Mouse (Mus musculus) neural tube, embryonic 11.5 days (tissue): Measurements from ENCODE around the gene Thada. TPM values are rescaled to one million over a fixed set of nuclear protein-coding genes. Genes with fewer than 3 reads are reported as not detected.
"Not testable (repeated sequence)": the region's sequence is repeated elsewhere in the genome, so short reads cannot be mapped to it uniquely, and the experiment has no call there.

ENCODE experiments used
- ATAC-seq: fragments of 200-750 bp; cut with Nextera tagmentation; 2 replicates; pipeline ENCODE4 v1.8.0; 2017; ENCODE audit warnings: moderate number of reproducible peaks, mild to moderate bottlenecking, moderate TSS enrichment, moderate library complexity; ENCODE audit not compliant: insufficient read depth, low FRiP score, low TSS enrichment
- DNase-seq: peaks from one replicate; pipeline ENCODE4 v3.0.0-alpha.2; 2015; ENCODE audit warnings: low spot score
- H3K27ac ChIP-seq: fragments of 300-500 bp; sonication (generic); 2 replicates; pipeline ENCODE4 v1.5.1; 2014; ENCODE audit warnings: low read depth, mild to moderate bottlenecking, low read length
- H3K27me3 ChIP-seq: fragments of 300-500 bp; sonication (generic); 2 replicates; pipeline ENCODE4 v1.6.1; 2014; ENCODE audit warnings: mild to moderate bottlenecking, low read length, mixed read lengths; ENCODE audit not compliant: control insufficient read depth, insufficient read depth
- H3K36me3 ChIP-seq: fragments of 300-500 bp; sonication (generic); 2 replicates; pipeline ENCODE4 v1.6.1; 2014; ENCODE audit warnings: mild to moderate bottlenecking, low read length, moderate library complexity, mixed read lengths; ENCODE audit not compliant: control insufficient read depth, insufficient read depth
- H3K4me1 ChIP-seq: fragments of 300-500 bp; sonication (generic); 2 replicates; pipeline ENCODE4 v1.6.1; 2014; ENCODE audit warnings: low read length, mixed read lengths; ENCODE audit not compliant: control insufficient read depth, insufficient read depth
- H3K4me2 ChIP-seq: fragments of 300-500 bp; sonication (generic); 2 replicates; pipeline ENCODE4 v1.6.1; 2014; ENCODE audit warnings: low read depth, mild to moderate bottlenecking, moderate library complexity
- H3K4me3 ChIP-seq: fragments of 300-500 bp; sonication (generic); 2 replicates; pipeline ENCODE4 v1.5.1; 2014; ENCODE audit warnings: low read depth, low read length
- H3K9ac ChIP-seq: fragments of 300-500 bp; sonication (generic); 2 replicates; pipeline ENCODE4 v1.6.1; 2014; ENCODE audit warnings: mild to moderate bottlenecking, low read length
- H3K9me3 ChIP-seq: fragments of 300-500 bp; sonication (generic); 2 replicates; pipeline ENCODE4 v1.6.1; 2016; ENCODE audit warnings: low read length; ENCODE audit not compliant: control insufficient read depth
- WGBS: fragments of 180-500 bp; shearing (Covaris S2); extraction: QIAGEN DNeasy Blood & Tissue Kit; methylation state at CpG from one replicate; pipeline ENCODE4 v1.1.7; 2014; 5-methylcytosine and 5-hydroxymethylcytosine counted together
- polyA plus RNA-seq: library from polyadenylated mRNA; unstranded; fragments of >200 nt; fragmentation: Nextera tagmentation; extraction: Ambion mirVana; gene quantifications from 2 replicates; pipeline ENCODE4 v1.2.1, GENCODE M21; 2014

The Thada gene
- polyA plus RNA-seq, 1 experiment from 2014 or later, result 10.0 TPM

- peak; percentile 86 for ATAC-seq
- Histone ChIP-seq H3K4me1 (peaks cover 24% of the 10 kb centered on the region), H3K9me3 (no peaks in the 10 kb centered on the region), H3K4me3 (peak within 1 kb of the TSS; percentile 79), H3K4me2 (peak within 1 kb of the TSS; percentile 86), H3K36me3 (peaks cover 8% of the 10 kb centered on the region), H3K27me3 (no peaks in the 10 kb centered on the region), H3K9ac (peak within 1 kb of the TSS; percentile 90), H3K27ac (peak within 1 kb of the TSS; percentile 91)
- WGBS, result 0% methylated on average over 54 of the region's 76 CpGs
- peak; percentile 95 for DNase-seq
Observed at GRCm38 (mm10) chr17:84187727-84188373, 278.2 kb downstream of the Thada start, which contains the start of gene Zfp36l2. Gene Zfp36l2, minus strand, starts transcription at chr17:84187947.

DNA sequence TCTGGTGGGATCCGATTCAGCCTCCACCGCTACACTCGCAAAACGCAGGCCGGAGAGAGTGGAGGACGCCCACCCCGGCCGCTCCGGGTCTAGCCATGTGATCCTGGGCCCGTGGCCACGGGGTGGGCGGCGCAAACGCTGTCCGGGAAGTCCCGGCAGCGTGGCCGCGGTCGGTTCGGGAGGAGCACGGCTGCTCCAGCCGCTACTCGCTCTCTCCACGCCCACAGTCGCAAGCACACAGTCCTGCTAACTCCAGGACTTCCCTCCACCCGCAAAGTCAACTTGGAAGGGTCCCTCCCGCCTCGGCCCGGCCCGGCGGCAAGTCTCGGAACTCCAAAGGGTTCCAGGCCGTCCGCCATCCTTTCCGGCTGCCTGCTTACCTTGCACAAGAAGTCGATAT lies 278.7 kb downstream of the Thada start:
- peak; percentile 1 for ATAC-seq
- Histone ChIP-seq H3K27ac (peak overlapping the region; percentile 80), H3K4me2 (peak overlapping the region; percentile 86), H3K4me3 (peak overlapping the region; percentile 79), H3K4me1 (peaks cover 27% of the 10 kb centered on the region), H3K9ac (peak overlapping the region; percentile 90)
- not testable (repeated sequence) for H3K36me3 ChIP-seq, DNase-seq, H3K9me3 ChIP-seq, H3K27me3 ChIP-seq
- WGBS, result under 1% methylated on average over 12 of the region's 37 CpGs

DNA sequence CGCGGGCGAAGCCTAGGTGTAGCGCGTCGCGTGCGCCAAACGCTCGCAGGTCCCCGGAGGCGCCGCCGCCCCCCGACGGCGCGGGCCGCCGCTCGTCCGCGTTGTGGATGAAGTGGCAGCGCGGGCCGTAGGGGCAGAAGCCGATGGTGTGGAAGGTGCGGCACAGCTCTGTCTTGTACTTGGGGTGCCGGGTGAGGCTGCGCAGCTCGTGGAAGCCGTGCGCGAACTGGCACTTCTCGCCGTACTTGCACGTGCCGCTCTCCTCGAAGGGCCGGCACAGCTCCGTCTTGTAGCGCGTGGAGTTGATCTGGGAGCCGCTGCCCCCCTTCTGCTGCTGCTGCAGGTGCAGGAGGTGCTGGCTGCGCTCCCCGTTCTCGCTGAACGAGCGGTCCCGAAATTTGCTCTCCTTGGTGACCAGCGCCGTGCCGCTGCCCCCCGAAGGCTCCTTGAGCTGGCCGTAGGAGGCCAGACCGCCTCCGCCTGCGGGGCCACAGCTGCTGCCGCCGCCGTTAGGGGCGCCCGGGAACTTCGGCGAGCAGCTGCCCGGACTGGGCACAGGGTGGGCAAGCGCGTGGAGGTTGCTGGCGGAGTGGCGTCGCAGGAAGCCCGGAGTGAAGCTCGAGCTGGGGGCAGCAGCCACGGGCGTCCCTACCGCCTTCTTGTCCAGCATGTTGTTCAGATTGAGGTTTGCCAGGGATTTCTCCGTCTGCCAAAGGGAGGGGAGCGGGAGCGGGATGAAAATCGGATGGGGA lies 279.4 kb downstream of the Thada start:
- H3K27ac ChIP-seq, result peak overlapping the region; percentile 79
- peak overlapping the region; percentile 69 for H3K4me2 ChIP-seq
- peak overlapping the region; percentile 90 for H3K9ac ChIP-seq
- H3K36me3 ChIP-seq, result peaks cover 8% of the 10 kb centered on the region
- DNase-seq, result peak; percentile 58
- peak overlapping the region; percentile 79 for H3K4me3 ChIP-seq
- WGBS, result under 1% methylated on average over 80 of the region's 80 CpGs
- H3K27me3 ChIP-seq, result no peaks in the 10 kb centered on the region
- no peaks in the 10 kb centered on the region for H3K9me3 ChIP-seq
- peaks cover 29% of the 10 kb centered on the region for H3K4me1 ChIP-seq
- no peak; the same call in 1 of the 2 replicates for ATAC-seq

DNA sequence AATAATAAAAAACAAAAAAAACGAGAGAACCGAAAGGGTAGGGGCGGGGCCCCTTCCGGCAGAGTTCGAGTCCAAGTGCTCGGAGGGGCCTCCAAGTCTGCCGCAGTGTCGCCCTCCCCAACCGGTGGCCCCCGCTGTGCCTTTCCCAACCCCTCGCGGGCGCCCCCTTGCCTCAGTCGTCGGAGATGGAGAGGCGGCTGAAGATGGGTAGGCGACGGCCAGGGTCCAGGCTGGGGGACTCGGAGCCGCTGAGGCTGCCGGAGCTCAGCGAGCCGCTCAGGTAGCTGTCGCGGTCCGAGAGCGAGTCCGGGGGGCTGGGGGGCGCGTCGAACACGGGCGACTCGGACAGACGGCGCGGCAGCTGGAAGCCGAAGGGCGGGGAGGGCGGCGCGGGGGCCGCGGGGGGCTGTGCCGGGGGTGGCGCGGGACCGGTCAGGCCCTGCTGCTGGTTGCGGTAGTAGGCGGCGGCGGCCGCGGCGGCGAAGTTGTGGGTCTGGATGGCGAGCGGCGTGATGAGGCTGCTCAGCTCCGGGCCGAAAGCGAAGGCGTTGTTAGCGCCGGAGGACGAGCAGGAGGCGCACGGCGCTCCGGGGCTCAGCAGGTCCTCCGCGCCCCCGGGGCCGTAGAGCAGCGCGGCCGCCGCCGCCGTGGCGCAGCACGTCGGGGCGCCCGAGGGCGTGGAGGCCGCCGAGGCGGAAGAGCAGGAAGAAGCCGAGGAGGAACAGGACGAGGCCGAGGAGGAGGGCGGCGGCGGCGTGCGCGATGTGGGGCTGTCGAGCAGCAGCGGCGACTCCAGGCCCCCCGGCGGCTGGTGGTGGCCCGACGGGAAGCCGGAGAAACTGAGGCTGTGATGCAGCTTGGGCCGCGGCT lies 280.2 kb downstream of the Thada start:
- no peaks in the 10 kb centered on the region for H3K27me3 ChIP-seq
- ATAC-seq (no peak), DNase-seq (peak; percentile 75)
- H3K4me1 ChIP-seq, result peaks cover 29% of the 10 kb centered on the region
- H3K27ac ChIP-seq, result peak overlapping the region; percentile 79
- under 1% methylated on average over 88 of the region's 108 CpGs for WGBS
- peaks cover 8% of the 10 kb centered on the region for H3K36me3 ChIP-seq
- H3K4me3 ChIP-seq, result peak overlapping the region; percentile 79
- peak overlapping the region; percentile 69 for H3K4me2 ChIP-seq
- H3K9ac ChIP-seq, result peak overlapping the region; percentile 90
- no peaks in the 10 kb centered on the region for H3K9me3 ChIP-seq

GRCm38 (mm10) chr17:84185011-84185411 lies 281.0 kb downstream of the Thada start:
- peak overlapping the region; percentile 49; the same call in 1 of the 2 replicates for H3K27ac ChIP-seq
- DNase-seq (peak; percentile 29), ATAC-seq (no peak)
- peak overlapping the region; percentile 90 for H3K9ac ChIP-seq
- H3K27me3 ChIP-seq, result no peaks in the 10 kb centered on the region
- peak overlapping the region; percentile 69 for H3K4me2 ChIP-seq
- H3K9me3 ChIP-seq, result no peaks in the 10 kb centered on the region
- H3K4me3 ChIP-seq, result peak overlapping the region; percentile 79
- H3K36me3 ChIP-seq, result peaks cover 8% of the 10 kb centered on the region
- H3K4me1 ChIP-seq, result peaks cover 29% of the 10 kb centered on the region
- WGBS, result 2% methylated on average over 7 of the region's 7 CpGs

DNA sequence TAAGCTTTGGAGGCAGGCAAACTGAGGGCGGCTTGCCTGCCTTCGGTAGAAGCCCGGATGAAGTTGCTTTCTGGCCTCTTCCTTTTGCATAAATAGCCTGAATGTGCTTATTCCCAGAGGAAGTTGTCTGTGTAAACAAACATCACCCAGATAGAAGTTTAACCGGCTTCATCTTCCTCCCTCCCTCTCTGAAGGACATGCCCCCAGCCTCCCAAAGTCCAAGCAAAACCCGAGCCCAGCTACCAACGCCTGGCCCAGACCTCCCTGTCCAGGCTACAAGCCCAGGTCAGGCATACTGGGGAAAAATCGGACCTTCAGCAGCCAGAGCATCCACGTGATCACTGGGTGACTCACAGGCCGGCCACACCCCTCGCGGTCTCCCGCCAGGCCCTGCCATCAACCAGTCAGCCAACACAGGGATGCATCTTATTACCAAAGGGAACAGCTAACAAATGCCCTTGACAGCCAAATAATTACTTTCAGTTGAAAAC lies 282.7 kb downstream of the Thada start:
- DNase-seq (peak; percentile 79), ATAC-seq (no peak)
- H3K9me3 ChIP-seq, result no peaks in the 10 kb centered on the region
- H3K4me1 ChIP-seq, result peaks cover 19% of the 10 kb centered on the region
- H3K9ac ChIP-seq, result no peak overlapping the region
- H3K27me3 ChIP-seq, result no peaks in the 10 kb centered on the region
- H3K4me3 ChIP-seq, result 0 out of 2 replicates have a peak overlapping the region, but pooled peaks have one; percentile 1
- H3K27ac ChIP-seq, result peak overlapping the region; percentile 9; the same call in 1 of the 2 replicates
- 3% methylated on average over 12 of the region's 12 CpGs for WGBS
- peak overlapping the region; percentile 8 for H3K4me2 ChIP-seq
- peaks cover 8% of the 10 kb centered on the region for H3K36me3 ChIP-seq

GRCm38 (mm10) chr17:84182311-84183271 lies 283.4 kb downstream of the Thada start:
- DNase-seq, result peak; percentile 56
- H3K4me1 ChIP-seq, result peaks cover 18% of the 10 kb centered on the region
- H3K36me3 ChIP-seq, result peaks cover 8% of the 10 kb centered on the region
- no peaks in the 10 kb centered on the region for H3K9me3 ChIP-seq
- H3K4me2 ChIP-seq, result peak overlapping the region; percentile 8
- H3K27me3 ChIP-seq, result no peaks in the 10 kb centered on the region
- H3K27ac ChIP-seq, result peak overlapping the region; percentile 36
- ATAC-seq, result no peak
- 0 out of 2 replicates have a peak overlapping the region, but pooled peaks have one; percentile 1 for H3K4me3 ChIP-seq
- WGBS, result 23% methylated on average over 16 of the region's 16 CpGs
- no peak overlapping the region for H3K9ac ChIP-seq
